Mouse (Mus musculus): ENCODE measurements at regions not wholly inside any gene's neighbourhood (a gene's known extent, or its start where the extent isn't known, plus 50 kb on each side); places are given as distances from the start of the nearest gene placed in this dataset.

DNA sequence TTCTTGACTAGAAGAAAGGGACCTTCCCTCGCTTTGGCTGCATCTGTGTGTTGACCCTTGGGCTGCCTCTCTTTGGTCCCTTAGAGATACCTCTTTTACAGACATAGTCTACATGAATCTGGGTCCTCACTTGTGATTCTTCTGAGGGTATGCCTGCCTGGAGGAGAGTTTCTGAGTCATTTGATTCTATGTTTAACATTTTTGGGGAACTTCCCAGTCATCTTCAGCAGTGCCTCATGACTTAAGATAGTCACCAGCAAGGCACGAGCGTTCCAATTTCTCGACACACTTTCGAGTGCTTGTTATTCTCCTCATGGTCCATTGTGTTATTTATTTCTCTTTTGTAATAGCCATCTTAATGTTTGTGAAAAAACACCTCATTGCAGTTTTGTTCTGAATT is 549.4 kb upstream of the Gulo start:
- H3K36me3 ChIP-seq (ENCODE audit: insufficient read depth, low read length): no peaks in the 10 kb centered on the region
- no peak overlapping the region for H3K4me3 ChIP-seq (ENCODE audit: low read depth, low read length)
- DNase-seq (ENCODE audit: low spot score) (no peak), ATAC-seq (no peak)
- H3K9me3 ChIP-seq (ENCODE audit: low read length): no peaks in the 10 kb centered on the region
- no peaks in the 10 kb centered on the region for H3K4me1 ChIP-seq (ENCODE audit: insufficient read depth, low read depth, low read length)
- no peaks in the 10 kb centered on the region for H3K27me3 ChIP-seq (replicated peaks; ENCODE audit: insufficient read depth, low read length)
- no peak overlapping the region for H3K9ac ChIP-seq (replicated peaks; ENCODE audit: low read depth)
- 88% methylated on average over 5 of the region's 5 CpGs for WGBS
- no peak for TF ChIP-seq CTCF (IDR thresholded peaks at IDR 0.05)
- TF ChIP-seq EP300 (IDR thresholded peaks at IDR 0.05): no peak
- no peak overlapping the region for H3K4me2 ChIP-seq (replicated peaks; ENCODE audit: low read depth, low read length)
- H3K27ac ChIP-seq (ENCODE audit: low read length): no peak overlapping the region

DNA sequence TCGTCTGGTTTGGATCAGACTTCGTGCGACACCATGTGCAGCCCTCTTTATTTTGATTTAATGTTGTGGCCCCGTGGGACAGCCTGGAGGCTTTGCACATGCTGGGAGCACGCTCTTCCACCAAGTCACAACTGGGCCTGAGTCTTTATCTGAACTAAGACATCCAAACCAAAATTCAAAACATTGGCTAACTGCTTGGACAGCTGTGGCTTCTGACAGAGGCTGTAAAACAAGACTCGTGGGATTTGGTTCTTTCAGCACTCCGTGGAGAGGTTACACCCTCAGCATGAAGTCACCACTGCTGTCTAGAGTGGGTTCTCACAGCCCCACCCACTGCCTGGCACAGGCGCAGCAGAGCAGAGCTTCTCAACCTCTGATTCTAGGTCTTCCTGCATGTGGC is 548.6 kb upstream of the Gulo start:
- DNase-seq (ENCODE audit: low spot score) (no peak), ATAC-seq (no peak)
- 61% methylated on average over 8 of the region's 8 CpGs for WGBS
- Histone ChIP-seq H3K9ac (replicated peaks; ENCODE audit: low read depth) (no peak overlapping the region), H3K27ac (ENCODE audit: low read length) (no peak overlapping the region), H3K4me3 (ENCODE audit: low read depth, low read length) (no peak overlapping the region), H3K36me3 (ENCODE audit: insufficient read depth, low read length) (no peaks in the 10 kb centered on the region), H3K27me3 (replicated peaks; ENCODE audit: insufficient read depth, low read length) (no peaks in the 10 kb centered on the region), H3K4me1 (ENCODE audit: insufficient read depth, low read depth, low read length) (no peaks in the 10 kb centered on the region), H3K4me2 (replicated peaks; ENCODE audit: low read depth, low read length) (no peak overlapping the region), H3K9me3 (ENCODE audit: low read length) (no peaks in the 10 kb centered on the region)
- TF ChIP-seq CTCF (IDR thresholded peaks at IDR 0.05) (no peak), EP300 (IDR thresholded peaks at IDR 0.05) (no peak)

DNA sequence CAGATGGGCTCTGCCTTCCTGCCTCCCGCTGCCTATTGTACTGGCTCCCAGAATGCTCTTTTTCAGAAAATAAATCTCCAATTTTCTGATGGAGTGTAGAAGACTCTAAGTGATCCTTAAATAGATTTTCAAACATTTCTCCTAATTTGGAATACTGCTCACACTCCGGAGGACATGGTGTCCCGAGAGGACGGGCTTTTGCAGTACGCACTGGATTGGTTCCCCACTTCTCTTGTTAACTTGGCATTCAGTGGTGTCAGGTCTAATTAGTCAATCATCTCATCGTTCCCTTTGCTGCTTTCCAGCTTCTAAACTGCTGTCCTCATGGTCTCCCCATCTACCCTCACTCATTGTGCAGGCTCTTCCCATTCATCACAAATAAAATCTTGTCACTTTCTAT is 529.5 kb upstream of the Gulo start:
- no peak for TF ChIP-seq CTCF (IDR thresholded peaks at IDR 0.05)
- no peak for TF ChIP-seq EP300 (IDR thresholded peaks at IDR 0.05)
- Histone ChIP-seq H3K36me3 (ENCODE audit: insufficient read depth, low read length) (no peaks in the 10 kb centered on the region), H3K27ac (ENCODE audit: low read length) (no peak overlapping the region), H3K4me1 (ENCODE audit: insufficient read depth, low read depth, low read length) (no peaks in the 10 kb centered on the region), H3K9ac (replicated peaks; ENCODE audit: low read depth) (no peak overlapping the region), H3K4me2 (replicated peaks; ENCODE audit: low read depth, low read length) (no peak overlapping the region), H3K27me3 (replicated peaks; ENCODE audit: insufficient read depth, low read length) (no peaks in the 10 kb centered on the region), H3K4me3 (ENCODE audit: low read depth, low read length) (no peak overlapping the region), H3K9me3 (ENCODE audit: low read length) (no peaks in the 10 kb centered on the region)
- DNase-seq (ENCODE audit: low spot score): no peak
- 80% methylated on average over 6 of the region's 6 CpGs for WGBS
- ATAC-seq: no peak

DNA sequence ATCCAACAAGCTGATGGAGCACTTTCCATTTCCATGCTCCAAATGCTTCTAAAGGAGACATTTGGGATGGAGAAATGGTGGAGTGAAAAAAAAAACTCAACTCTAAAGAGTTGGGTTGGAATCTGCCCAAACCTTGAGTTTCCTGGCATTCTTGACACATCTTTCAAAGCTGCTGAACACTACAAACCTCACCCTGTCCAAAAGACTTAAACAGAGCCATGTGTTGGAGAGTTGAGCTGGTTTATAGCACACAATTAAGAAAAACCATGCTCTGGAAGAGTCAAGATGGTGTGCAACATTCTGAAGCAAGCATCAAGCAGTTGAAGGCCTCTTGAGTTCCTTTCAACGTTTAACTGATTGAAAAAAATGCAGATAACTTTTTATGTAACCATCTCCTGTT is 525.7 kb upstream of the Gulo start:
- 32% methylated on average over 1 of the region's 1 CpGs for WGBS
- H3K36me3 ChIP-seq (ENCODE audit: insufficient read depth, low read length): no peaks in the 10 kb centered on the region
- no peaks in the 10 kb centered on the region for H3K9me3 ChIP-seq (ENCODE audit: low read length)
- H3K4me2 ChIP-seq (replicated peaks; ENCODE audit: low read depth, low read length): no peak overlapping the region
- TF ChIP-seq CTCF (IDR thresholded peaks at IDR 0.05) (no peak), EP300 (IDR thresholded peaks at IDR 0.05) (no peak)
- no peak overlapping the region for H3K27ac ChIP-seq (ENCODE audit: low read length)
- H3K27me3 ChIP-seq (replicated peaks; ENCODE audit: insufficient read depth, low read length): no peaks in the 10 kb centered on the region
- no peaks in the 10 kb centered on the region for H3K4me1 ChIP-seq (ENCODE audit: insufficient read depth, low read depth, low read length)
- no peak overlapping the region for H3K9ac ChIP-seq (replicated peaks; ENCODE audit: low read depth)
- no peak overlapping the region for H3K4me3 ChIP-seq (ENCODE audit: low read depth, low read length)
- DNase-seq (ENCODE audit: low spot score) (no peak), ATAC-seq (no peak)

DNA sequence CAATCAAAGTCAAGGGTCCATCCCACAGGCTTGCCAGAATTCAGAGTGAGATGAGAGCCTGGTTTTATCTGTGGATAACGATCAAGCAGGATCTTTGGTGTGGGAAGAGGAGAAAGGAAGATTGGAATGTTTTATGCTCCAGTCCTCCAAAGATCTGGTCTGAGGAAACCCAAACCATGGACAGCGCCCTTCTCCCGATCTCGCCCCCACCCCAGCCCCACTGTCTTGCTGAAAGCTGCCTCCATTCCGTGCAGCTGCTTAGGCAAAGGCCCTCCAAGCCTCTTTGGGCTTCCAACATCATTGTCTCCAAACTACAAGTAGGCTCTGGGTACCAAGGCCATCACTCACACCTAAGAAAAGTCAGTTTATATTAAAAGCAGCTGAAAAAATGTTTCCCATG is 519.1 kb upstream of the Gulo start:
- Histone ChIP-seq H3K27ac (ENCODE audit: low read length) (no peak overlapping the region), H3K9me3 (ENCODE audit: low read length) (no peaks in the 10 kb centered on the region), H3K36me3 (ENCODE audit: insufficient read depth, low read length) (no peaks in the 10 kb centered on the region), H3K4me3 (ENCODE audit: low read depth, low read length) (no peak overlapping the region), H3K27me3 (replicated peaks; ENCODE audit: insufficient read depth, low read length) (no peaks in the 10 kb centered on the region), H3K4me2 (replicated peaks; ENCODE audit: low read depth, low read length) (no peak overlapping the region), H3K9ac (replicated peaks; ENCODE audit: low read depth) (no peak overlapping the region), H3K4me1 (ENCODE audit: insufficient read depth, low read depth, low read length) (no peaks in the 10 kb centered on the region)
- DNase-seq (ENCODE audit: low spot score): no peak
- no peak for TF ChIP-seq EP300 (IDR thresholded peaks at IDR 0.05)
- ATAC-seq: no peak
- WGBS: 19% methylated on average over 5 of the region's 5 CpGs

DNA sequence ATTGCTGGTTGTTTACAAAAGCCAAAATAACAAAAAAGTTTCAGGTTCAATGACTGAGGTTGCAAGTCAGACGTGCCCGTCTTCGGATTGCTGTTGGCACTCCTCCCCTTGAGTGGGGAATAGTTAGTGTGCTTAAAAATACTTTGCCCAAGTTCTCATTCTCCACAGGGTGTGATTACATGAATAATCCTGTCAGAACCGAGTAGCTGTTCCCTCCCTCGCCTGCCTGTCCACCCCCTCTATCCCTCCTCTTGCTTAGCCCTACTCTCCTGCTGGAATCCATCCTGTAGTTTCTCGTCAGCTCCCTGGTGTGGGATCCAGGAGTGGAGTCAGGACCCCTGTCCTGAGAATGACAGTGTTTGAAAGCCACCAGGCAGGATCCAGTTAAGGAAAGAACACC is 518.1 kb upstream of the Gulo start:
- H3K9ac ChIP-seq (replicated peaks; ENCODE audit: low read depth): no peak overlapping the region
- H3K4me1 ChIP-seq (ENCODE audit: insufficient read depth, low read depth, low read length): no peaks in the 10 kb centered on the region
- WGBS: 60% methylated on average over 6 of the region's 6 CpGs
- H3K36me3 ChIP-seq (ENCODE audit: insufficient read depth, low read length): no peaks in the 10 kb centered on the region
- H3K9me3 ChIP-seq (ENCODE audit: low read length): no peaks in the 10 kb centered on the region
- ATAC-seq: no peak
- H3K4me2 ChIP-seq (replicated peaks; ENCODE audit: low read depth, low read length): no peak overlapping the region
- H3K4me3 ChIP-seq (ENCODE audit: low read depth, low read length): no peak overlapping the region
- H3K27ac ChIP-seq (ENCODE audit: low read length): no peak overlapping the region
- TF ChIP-seq EP300 (IDR thresholded peaks at IDR 0.05): no peak
- DNase-seq (ENCODE audit: low spot score): no peak
- no peaks in the 10 kb centered on the region for H3K27me3 ChIP-seq (replicated peaks; ENCODE audit: insufficient read depth, low read length)

DNA sequence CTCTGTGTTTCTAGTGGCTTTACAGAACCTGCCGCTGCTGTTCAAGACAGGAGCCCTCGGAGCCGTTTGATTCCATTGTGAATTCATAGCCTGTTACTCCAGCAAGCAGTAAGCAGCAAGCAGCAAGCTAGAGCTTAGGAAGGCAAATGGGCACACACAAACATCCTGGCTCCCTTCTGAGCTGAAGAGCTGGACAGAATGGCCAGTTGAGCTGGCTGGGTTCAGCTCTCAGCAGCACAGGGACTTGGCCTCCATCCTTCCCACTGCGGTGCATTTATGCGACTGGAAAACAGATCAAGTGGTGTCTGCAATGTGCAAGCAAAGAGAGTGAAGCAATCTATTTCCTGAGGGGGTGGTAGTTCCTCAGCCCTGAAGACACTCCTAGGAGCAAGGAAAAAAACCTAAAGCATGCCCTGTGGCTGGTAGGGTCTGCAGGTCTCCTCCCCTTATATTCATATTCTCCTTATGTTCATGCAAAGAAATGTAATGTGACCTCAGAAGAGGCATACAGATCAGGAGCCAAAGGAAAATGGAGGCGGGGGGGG is 513.9 kb upstream of the Gulo start:
- no peak overlapping the region for H3K4me2 ChIP-seq (replicated peaks; ENCODE audit: low read depth, low read length)
- DNase-seq (ENCODE audit: low spot score) (no peak), ATAC-seq (no peak)
- no peak overlapping the region for H3K9ac ChIP-seq (replicated peaks; ENCODE audit: low read depth)
- 67% methylated on average over 6 of the region's 6 CpGs for WGBS
- no peaks in the 10 kb centered on the region for H3K27me3 ChIP-seq (replicated peaks; ENCODE audit: insufficient read depth, low read length)
- no peaks in the 10 kb centered on the region for H3K9me3 ChIP-seq (ENCODE audit: low read length)
- H3K36me3 ChIP-seq (ENCODE audit: insufficient read depth, low read length): no peaks in the 10 kb centered on the region
- no peak overlapping the region for H3K27ac ChIP-seq (ENCODE audit: low read length)
- no peak overlapping the region for H3K4me3 ChIP-seq (ENCODE audit: low read depth, low read length)
- TF ChIP-seq CTCF (IDR thresholded peaks at IDR 0.05) (no peak), EP300 (IDR thresholded peaks at IDR 0.05) (no peak)
- H3K4me1 ChIP-seq (ENCODE audit: insufficient read depth, low read depth, low read length): no peaks in the 10 kb centered on the region
